In the genomic region with DNA sequence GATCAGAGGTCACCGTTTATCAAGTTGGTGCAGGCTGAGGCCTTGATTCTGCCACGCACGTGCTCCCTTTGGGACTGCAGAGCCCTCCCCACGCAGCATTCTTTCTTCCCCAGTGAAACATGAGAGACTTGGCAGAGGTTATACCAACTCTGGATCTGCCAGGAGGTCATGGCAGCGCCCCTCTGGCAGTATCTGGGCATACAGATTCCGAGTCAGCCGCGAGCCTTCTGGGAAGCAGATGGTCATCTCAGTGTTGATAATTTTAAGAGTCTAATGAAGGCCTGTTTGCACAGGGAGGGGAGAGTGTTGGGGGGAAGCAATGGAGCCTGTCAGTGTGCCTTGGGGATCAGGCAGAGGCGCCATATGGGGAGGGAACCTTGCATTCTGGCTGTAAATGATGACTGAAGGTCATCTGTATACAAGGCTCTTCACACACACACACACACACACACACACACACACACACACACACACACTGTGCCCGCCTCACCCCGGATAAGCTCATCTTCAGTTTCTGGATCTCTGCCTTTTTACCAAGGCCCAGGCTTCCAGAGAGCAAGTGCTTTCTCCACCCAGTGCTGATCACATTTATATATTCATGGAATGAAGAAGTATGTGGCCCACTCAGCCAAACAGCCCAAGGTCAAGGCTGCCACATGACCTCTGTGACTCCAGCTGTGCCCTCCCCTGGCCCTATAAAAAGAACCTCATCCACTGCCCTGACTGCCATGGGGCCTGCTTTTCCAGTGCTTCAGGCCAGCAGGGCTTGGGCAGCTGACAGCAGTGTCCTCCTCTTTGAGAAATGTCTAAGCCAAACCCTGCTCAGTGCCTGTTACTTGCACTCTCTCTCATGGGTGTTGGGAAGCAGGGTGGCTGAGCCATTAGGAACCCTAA, we compare ENCODE assay signal across 10 mouse cellular contexts. TPM values are rescaled to one million over a fixed set of nuclear protein-coding genes. Genes with fewer than 3 reads are reported as not detected.
DNase-seq lines count a peak whose midpoint lies in the region; ATAC-seq and TF ChIP-seq lines count a peak whose summit lies in the region.
"Had no signal": no experiment of that assay in that cellular context is flagged by ENCODE, and none has a peak within 500 bp of the region (broad histone marks: within the 10 kb centered on the region; RNA-seq: fewer than 3 reads in every experiment).

No protein-coding gene starts in this region.

- 30% methylated on average over 11 of the region's 11 CpGs for WGBS in hindbrain, embryonic 15.5 days

- TF ChIP-seq CTCF in ES-Bruce4 (IDR thresholded peaks at IDR 0.05; ENCODE audit: low read depth, low read length), result no peak

- peak; percentile 17 for DNase-seq in embryo, embryonic 11 days
- DNase-seq in embryo, embryonic 9.5 days (ENCODE audit: extremely low spot score), result no peak
- peak; percentile 73 for DNase-seq in cerebellum, adult 9-10 months
- no peak for DNase-seq in frontal cortex, postnatal 14 days (ENCODE audit: low spot score in 2 of 2)
- DNase-seq in layer of hippocampus, adult 8-10 months (ENCODE audit: low spot score in 2 of 2), result no peak

- peak; percentile 48; the same call in 1 of the 2 replicates for TF ChIP-seq EP300 in ES-Bruce4 (IDR thresholded peaks at IDR 0.05; ENCODE audit: insufficient read depth, low read depth, low read length)

- H3K4me3 ChIP-seq in ES-Bruce4 (ENCODE audit: low read depth, low read length), result no peak overlapping the region; the same call in 1 of the 2 replicates
- no peak overlapping the region for H3K4me3 ChIP-seq in hindbrain, embryonic 15.5 days
- H3K4me3 ChIP-seq: heart, embryonic 13.5 days had no signal

- no peak overlapping the region for H3K27ac ChIP-seq in ES-Bruce4 (ENCODE audit: insufficient read depth, low read length)
- H3K27ac ChIP-seq in hindbrain, embryonic 15.5 days (replicated peaks), result 0 out of 2 replicates have a peak overlapping the region, but pooled peaks have one; percentile 25
- H3K27ac ChIP-seq: heart, embryonic 13.5 days; liver, embryonic 14.5 days had no signal

- no peaks in the 10 kb centered on the region for H3K9me3 ChIP-seq in ES-Bruce4 (replicated peaks; ENCODE audit: control insufficient read depth, insufficient read depth, low read length, poor library complexity, severe bottlenecking)
- no peaks in the 10 kb centered on the region for H3K9me3 ChIP-seq in hindbrain, embryonic 15.5 days
- H3K9me3 ChIP-seq: heart, embryonic 13.5 days had no signal

- no peak overlapping the region for H3K9ac ChIP-seq in ES-Bruce4 (ENCODE audit: low read depth, poor library complexity, severe bottlenecking)
- H3K9ac ChIP-seq in hindbrain, embryonic 15.5 days, result no peak overlapping the region
- H3K9ac ChIP-seq: heart, embryonic 13.5 days; liver, embryonic 14.5 days had no signal

- TF ChIP-seq POLR2A in ES-Bruce4 (IDR thresholded peaks at IDR 0.05; ENCODE audit: insufficient read depth, low read length), result no peak

- no peak overlapping the region for H3K4me2 ChIP-seq in hindbrain, embryonic 15.5 days
- H3K4me2 ChIP-seq: heart, embryonic 13.5 days had no signal

- peaks cover 18% of the 10 kb centered on the region for H3K4me1 ChIP-seq in ES-Bruce4 (ENCODE audit: control insufficient read depth, insufficient read depth, low read length)
- peaks cover 21% of the 10 kb centered on the region for H3K4me1 ChIP-seq in hindbrain, embryonic 15.5 days (replicated peaks)
- H3K4me1 ChIP-seq: heart, embryonic 13.5 days had no signal

- no peaks in the 10 kb centered on the region for H3K27me3 ChIP-seq in ES-Bruce4 (ENCODE audit: control insufficient read depth, insufficient read depth, low read length, poor library complexity, severe bottlenecking)
- no peaks in the 10 kb centered on the region for H3K27me3 ChIP-seq in hindbrain, embryonic 15.5 days

- H3K36me3 ChIP-seq in ES-Bruce4 (ENCODE audit: control insufficient read depth, insufficient read depth, low read length, poor library complexity, severe bottlenecking), result no peaks in the 10 kb centered on the region
- no peaks in the 10 kb centered on the region for H3K36me3 ChIP-seq in hindbrain, embryonic 15.5 days
- H3K36me3 ChIP-seq: heart, embryonic 13.5 days had no signal

- peak; percentile 57; the same call in 1 of the 2 replicates for ATAC-seq in hindbrain, embryonic 15.5 days (ENCODE audit: low FRiP score, low read depth)
- no peak for ATAC-seq in erythroblast, adult 5-6 weeks (replicated peaks; ENCODE audit: low FRiP score, poor library complexity, severe bottlenecking)

RNA-seq across cellular contexts. Expression of a gene that starts 18.5 kb away (rescaled TPM):
- polyA plus RNA-seq in ES-Bruce4 (2011; ENCODE audit: insufficient read depth, insufficient read length, low read depth, missing spikeins), result 51.7 and 65.7 TPM in 2 replicates
- 20.8 and 25.1 TPM in 2 replicates for polyA plus RNA-seq in hindbrain, embryonic 15.5 days (2015; fragmentation: Nextera tagmentation; extraction: Ambion mirVana)
- 6.3 and 9.6 TPM in 2 replicates for total RNA-seq in erythroblast, adult 5-6 weeks (2015; ENCODE audit: low replicate concordance)
- 4.9 and 7.9 TPM in 2 replicates for total RNA-seq in erythroblast, adult 5-6 weeks (2017; ENCODE audit: low replicate concordance)
- 10 to 100 TPM; 64.9 to 81.4 (median 71.7) TPM for total RNA-seq in layer of hippocampus, adult 8-10 months (2022)

Comparison
In these comparisons a context has a peak if more than half of its experiments do, and no peak if none do; other contexts are left out.
1. DNase-seq: peak in embryo, embryonic 11 days (single experiment) and cerebellum, adult 9-10 months (single experiment); none in embryo, embryonic 9.5 days (single experiment), frontal cortex, postnatal 14 days (0 of 2) and layer of hippocampus, adult 8-10 months (0 of 2).
2. RNA of a gene that starts 18.5 kb away (total RNA-seq): 64.9 to 81.4 TPM in layer of hippocampus, adult 8-10 months; 4.9 to 9.6 TPM in erythroblast, adult 5-6 weeks; every median in the first group is over 4 times any median in the second.